Mouse (Mus musculus) forebrain, embryonic 13.5 days (tissue): ENCODE measurements around the gene Cobll1. TPM values are rescaled to one million over a fixed set of nuclear protein-coding genes. Genes with fewer than 3 reads are reported as not detected.
"Not testable (repeated sequence)": the region's sequence is repeated elsewhere in the genome, so short reads cannot be mapped to it uniquely, and the experiment has no call there.

ENCODE experiments used
- ATAC-seq: fragments of 200-750 bp; cut with Nextera tagmentation; 2 replicates; pipeline ENCODE4 v1.8.0; 2017
- H3K27ac ChIP-seq: fragments of 300-500 bp; sonication (generic); 2 replicates; pipeline ENCODE4 v1.5.1; 2015; ENCODE audit warnings: inconsistent platforms, mild to moderate bottlenecking, moderate library complexity
- H3K27me3 ChIP-seq: fragments of 300-500 bp; sonication (generic); 2 replicates; pipeline ENCODE4 v1.6.1; 2015; ENCODE audit warnings: mild to moderate bottlenecking, inconsistent platforms
- H3K36me3 ChIP-seq: fragments of 300-500 bp; sonication (generic); 2 replicates; pipeline ENCODE4 v1.6.1; 2015; ENCODE audit warnings: mild to moderate bottlenecking, inconsistent platforms; ENCODE audit not compliant: poor library complexity, severe bottlenecking
- H3K4me1 ChIP-seq: fragments of 300-500 bp; sonication (generic); 2 replicates; pipeline ENCODE4 v1.6.1; 2015; ENCODE audit warnings: inconsistent platforms
- H3K4me2 ChIP-seq: fragments of 300-500 bp; sonication (generic); 2 replicates; pipeline ENCODE4 v1.6.1; 2015; ENCODE audit warnings: inconsistent platforms, mild to moderate bottlenecking, moderate library complexity
- H3K4me3 ChIP-seq: fragments of 300-500 bp; sonication (generic); 2 replicates; pipeline ENCODE4 v1.5.1; 2015; ENCODE audit warnings: mild to moderate bottlenecking, inconsistent platforms
- H3K9ac ChIP-seq: fragments of 300-500 bp; sonication (generic); 2 replicates; pipeline ENCODE4 v1.6.1; 2015; ENCODE audit warnings: mild to moderate bottlenecking, inconsistent platforms
- H3K9me3 ChIP-seq: fragments of 300-500 bp; sonication (generic); replicated peaks from 2 replicates; pipeline ENCODE4 v1.6.1; 2016; ENCODE audit warnings: inconsistent platforms
- WGBS: fragments of 180-500 bp; shearing (Covaris S2); methylation state at CpG from one replicate; pipeline ENCODE4 v1.1.7; 2015; 5-methylcytosine and 5-hydroxymethylcytosine counted together
- polyA plus RNA-seq: library from polyadenylated mRNA; unstranded; fragments of >200 nt; fragmentation: Nextera tagmentation; extraction: Ambion mirVana; gene quantifications from 2 replicates; pipeline ENCODE4 v1.2.1, GENCODE M21; 2015

Gene Cobll1
- polyA plus RNA-seq = 2.2 and 2.7 TPM in 2 replicates

DNA sequence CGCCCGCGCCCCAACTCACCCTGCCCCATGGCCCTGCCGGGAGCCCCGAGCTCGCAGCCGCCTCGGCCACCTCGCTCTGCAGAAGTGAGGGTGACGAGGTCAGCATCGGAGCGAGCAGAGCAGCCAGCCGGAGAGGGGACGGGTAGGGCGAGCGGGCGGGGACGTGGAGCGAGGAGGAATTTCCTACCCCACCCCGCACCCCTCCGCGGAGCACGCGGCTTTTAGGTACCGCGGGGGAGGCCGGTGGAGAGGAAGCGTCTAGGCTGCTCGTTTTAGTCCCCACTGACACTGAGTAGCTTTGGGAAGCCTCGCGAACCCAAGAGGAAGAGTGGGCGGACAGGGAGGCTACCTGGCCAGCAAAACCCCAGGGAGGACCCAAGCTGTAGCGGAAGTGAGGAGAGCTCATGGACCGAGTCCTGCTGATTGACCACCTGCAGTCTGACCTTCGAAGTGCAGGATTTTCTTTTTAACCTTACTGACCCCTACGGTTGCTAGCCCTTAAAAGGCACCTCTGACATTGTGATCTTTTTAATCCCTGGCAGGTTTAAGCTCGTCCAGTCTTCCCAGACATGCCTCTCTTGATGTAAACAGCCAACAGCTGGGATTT lies at the start of gene Cobll1:
Gene Cobll1, minus strand, starts transcription at position 440 of the 607 bp plus-strand sequence.
- Histone ChIP-seq H3K9ac (peak within 1 kb of the TSS; percentile 76), H3K27me3 (peaks cover 13% of the 10 kb centered on the region; the same call in 1 of the 2 replicates), H3K4me3 (peak within 1 kb of the TSS; percentile 74), H3K36me3 (no peaks in the 10 kb centered on the region), H3K4me2 (peak within 1 kb of the TSS; percentile 97), H3K9me3 (no peaks in the 10 kb centered on the region), H3K27ac (peak within 1 kb of the TSS; percentile 65; the same call in 1 of the 2 replicates), H3K4me1 (peaks cover 14% of the 10 kb centered on the region; the same call in 1 of the 2 replicates)
- under 1% methylated on average over 37 of the region's 37 CpGs for WGBS
- no peak; the same call in 1 of the 2 replicates for ATAC-seq

DNA sequence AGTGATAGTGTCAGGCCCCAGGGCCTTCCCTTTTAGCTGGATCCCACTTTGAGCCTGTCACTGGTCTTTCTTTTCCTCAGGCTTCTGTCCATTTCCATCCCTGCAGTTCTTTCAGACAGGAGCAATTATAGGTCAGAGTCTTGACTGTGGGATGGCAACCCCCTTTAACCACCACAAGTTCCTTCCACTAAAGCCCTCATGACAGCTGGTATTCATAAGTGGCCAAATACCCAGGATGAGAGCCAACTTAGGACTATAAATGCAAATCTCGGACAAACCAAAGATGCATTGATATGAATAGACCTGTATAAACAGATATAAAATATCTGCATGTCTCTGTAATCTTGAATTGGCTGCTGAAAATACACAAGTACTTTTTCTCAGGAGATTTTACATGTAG lies 49.5 kb upstream of the Cobll1 start:
- no peaks in the 10 kb centered on the region for H3K27me3 ChIP-seq
- 86% methylated on average over 1 of the region's 1 CpGs for WGBS

DNA sequence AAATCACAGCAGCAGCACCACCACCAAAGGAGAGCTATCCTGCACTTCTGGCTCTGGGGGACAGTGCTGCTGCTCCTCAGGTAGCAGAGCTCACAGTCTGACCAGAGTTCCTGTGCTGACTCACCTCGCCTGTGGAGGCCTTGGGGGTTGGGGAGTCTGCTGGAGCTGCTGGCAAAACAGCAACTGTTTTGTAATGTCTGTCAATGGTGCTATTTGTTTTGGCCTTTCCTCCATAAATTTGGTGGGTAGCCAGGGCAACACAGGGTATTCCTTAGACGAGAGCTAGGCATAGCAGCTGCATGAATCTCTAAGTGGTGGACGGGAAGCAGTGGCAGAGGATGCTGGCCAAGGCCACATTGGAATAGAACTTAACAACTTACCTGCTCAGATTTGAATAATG lies 46.2 kb upstream of the Cobll1 start:
- 37% methylated on average over 3 of the region's 3 CpGs for WGBS
- Histone ChIP-seq H3K27ac (no peak overlapping the region), H3K9ac (no peak overlapping the region), H3K4me2 (no peak overlapping the region), H3K4me1 (0 out of 2 replicates have a peak, but pooled peaks cover 5% of the 10 kb centered on the region), H3K36me3 (no peaks in the 10 kb centered on the region), H3K27me3 (no peaks in the 10 kb centered on the region), H3K9me3 (no peaks in the 10 kb centered on the region), H3K4me3 (no peak overlapping the region)
- no peak; the same call in 1 of the 2 replicates for ATAC-seq

More for the DNA sequence above, 49.5 kb upstream of the Cobll1 start:
- no peak for ATAC-seq
- Histone ChIP-seq H3K27ac (no peak overlapping the region), H3K9ac (no peak overlapping the region), H3K36me3 (no peaks in the 10 kb centered on the region), H3K9me3 (no peaks in the 10 kb centered on the region), H3K4me2 (no peak overlapping the region), H3K4me3 (no peak overlapping the region), H3K4me1 (0 out of 2 replicates have a peak, but pooled peaks cover 5% of the 10 kb centered on the region)

DNA sequence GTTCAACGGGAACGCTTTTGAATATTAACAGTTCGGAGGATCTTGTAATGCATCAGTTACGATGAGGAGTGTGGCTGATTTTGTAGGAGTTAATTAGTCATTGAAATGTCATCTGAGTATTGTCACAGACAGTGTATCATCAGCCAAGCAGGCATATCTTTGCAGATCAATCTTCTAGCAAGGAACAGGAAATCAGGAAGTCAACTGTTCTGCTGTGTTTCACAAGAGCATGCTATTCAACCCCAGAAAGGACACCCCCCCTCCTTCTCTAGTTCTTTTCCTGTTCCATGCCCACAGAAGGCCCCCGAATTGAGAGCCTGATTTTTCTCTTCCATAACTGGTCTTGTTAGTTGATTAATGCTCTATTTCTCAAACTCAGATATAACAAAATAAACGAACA lies 43.8 kb upstream of the Cobll1 start:
- H3K4me1 ChIP-seq = peaks cover 18% of the 10 kb centered on the region
- no peak overlapping the region for H3K4me3 ChIP-seq
- no peak overlapping the region for H3K4me2 ChIP-seq
- ATAC-seq = no peak
- no peaks in the 10 kb centered on the region for H3K36me3 ChIP-seq
- no peaks in the 10 kb centered on the region for H3K9me3 ChIP-seq
- H3K27ac ChIP-seq = no peak overlapping the region
- 86% methylated on average over 6 of the region's 6 CpGs for WGBS
- no peaks in the 10 kb centered on the region for H3K27me3 ChIP-seq
- no peak overlapping the region for H3K9ac ChIP-seq

DNA sequence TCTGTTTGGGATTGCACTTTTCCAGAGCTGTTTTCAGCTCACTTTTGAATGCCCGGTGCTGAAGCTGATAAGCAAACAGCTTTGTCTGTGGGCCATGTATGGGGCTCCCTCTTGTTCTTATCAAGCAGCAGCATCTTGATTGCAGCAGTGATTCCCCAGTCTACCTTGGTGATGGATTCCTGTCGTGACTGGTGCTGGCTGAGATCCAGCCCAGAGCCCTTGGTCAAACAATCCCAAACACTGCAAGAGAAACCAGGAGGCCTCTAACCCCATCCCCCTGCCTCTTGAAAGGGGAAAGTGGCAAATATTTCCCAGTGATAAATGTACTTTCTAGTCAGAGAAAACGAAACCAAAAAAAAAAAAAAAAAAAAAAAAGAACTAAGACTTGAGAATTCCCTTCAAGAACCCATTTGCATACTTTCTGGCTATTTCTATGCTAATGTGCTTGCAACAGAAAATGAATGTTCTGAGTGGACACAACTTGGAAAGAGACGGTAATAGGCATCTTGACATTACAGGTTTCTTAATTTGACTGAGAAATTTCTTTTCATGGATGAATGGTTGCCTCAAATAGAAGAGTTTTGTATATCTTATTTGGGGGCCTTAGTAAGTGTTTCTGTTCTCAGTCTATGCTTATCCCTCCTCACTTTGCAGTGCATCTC lies 40.0 kb upstream of the Cobll1 start:
- no peak for ATAC-seq
- H3K4me2 ChIP-seq = no peak overlapping the region
- no peak overlapping the region for H3K4me3 ChIP-seq
- H3K36me3 ChIP-seq = no peaks in the 10 kb centered on the region
- no peak overlapping the region for H3K9ac ChIP-seq
- no peaks in the 10 kb centered on the region for H3K9me3 ChIP-seq
- 22% methylated on average over 4 of the region's 4 CpGs for WGBS
- H3K27ac ChIP-seq = no peak overlapping the region
- no peaks in the 10 kb centered on the region for H3K27me3 ChIP-seq
- H3K4me1 ChIP-seq = peaks cover 17% of the 10 kb centered on the region

DNA sequence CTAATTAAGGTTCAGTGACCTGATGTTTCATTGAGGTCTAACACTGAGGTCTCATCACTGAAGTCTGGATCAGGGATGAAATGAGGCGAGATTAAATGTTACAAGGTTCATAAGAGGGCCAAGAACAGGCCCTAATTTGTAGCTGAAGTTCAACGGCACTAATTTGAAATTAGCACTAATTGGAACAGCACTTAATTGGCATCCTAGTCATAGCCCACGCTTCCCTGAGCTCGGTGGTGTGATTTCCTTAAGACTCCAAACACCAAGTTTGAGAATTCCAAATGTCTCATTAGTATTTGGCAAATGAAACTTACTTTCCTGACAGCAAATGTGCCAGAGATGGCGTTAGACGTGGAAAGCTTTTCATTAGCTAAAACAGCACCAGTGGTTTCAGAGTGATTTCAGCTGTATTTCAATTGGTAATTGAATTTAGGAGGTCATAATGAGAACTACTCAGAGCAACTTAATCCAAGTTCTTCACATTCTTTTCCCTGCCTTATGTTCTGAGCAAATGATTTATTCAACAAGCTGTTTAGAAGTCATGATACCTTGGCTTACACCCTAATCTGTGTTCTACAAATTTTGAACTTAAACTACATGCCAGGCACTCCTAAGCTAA lies 36.3 kb upstream of the Cobll1 start:
- H3K27ac ChIP-seq = no peak overlapping the region
- H3K9ac ChIP-seq = no peak overlapping the region
- H3K27me3 ChIP-seq = no peaks in the 10 kb centered on the region
- H3K36me3 ChIP-seq = no peaks in the 10 kb centered on the region
- H3K4me3 ChIP-seq = no peak overlapping the region
- ATAC-seq = peak; percentile 94
- 23% methylated on average over 6 of the region's 6 CpGs for WGBS
- H3K9me3 ChIP-seq = no peaks in the 10 kb centered on the region
- peaks cover 17% of the 10 kb centered on the region for H3K4me1 ChIP-seq
- H3K4me2 ChIP-seq = no peak overlapping the region

DNA sequence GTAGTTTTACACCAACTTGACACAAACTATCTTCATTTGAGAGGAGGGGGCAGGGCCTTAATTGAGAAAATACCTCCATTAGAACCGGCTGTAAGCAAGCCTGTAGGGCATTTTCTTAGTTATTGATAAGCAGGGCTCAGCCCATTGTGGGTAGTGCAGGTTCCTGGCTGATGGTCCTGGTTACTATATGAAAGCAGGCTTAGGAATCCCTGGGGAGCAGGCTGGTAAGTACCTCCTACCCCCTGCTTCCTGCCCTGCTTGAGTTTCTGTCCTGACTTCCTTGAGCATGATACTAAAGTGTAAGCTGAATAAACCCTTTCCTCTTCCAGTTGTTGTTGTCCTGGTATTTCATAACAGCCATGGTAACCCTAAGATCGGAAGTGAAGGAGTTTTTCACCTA lies 34.7 kb upstream of the Cobll1 start:
- Histone ChIP-seq H3K9me3 (no peaks in the 10 kb centered on the region), H3K27ac (no peak overlapping the region), H3K9ac (no peak overlapping the region), H3K4me3 (no peak overlapping the region), H3K4me1 (peaks cover 7% of the 10 kb centered on the region), H3K4me2 (no peak overlapping the region), H3K27me3 (no peaks in the 10 kb centered on the region), H3K36me3 (no peaks in the 10 kb centered on the region)
- WGBS = 47% methylated on average over 2 of the region's 2 CpGs
- no peak for ATAC-seq

DNA sequence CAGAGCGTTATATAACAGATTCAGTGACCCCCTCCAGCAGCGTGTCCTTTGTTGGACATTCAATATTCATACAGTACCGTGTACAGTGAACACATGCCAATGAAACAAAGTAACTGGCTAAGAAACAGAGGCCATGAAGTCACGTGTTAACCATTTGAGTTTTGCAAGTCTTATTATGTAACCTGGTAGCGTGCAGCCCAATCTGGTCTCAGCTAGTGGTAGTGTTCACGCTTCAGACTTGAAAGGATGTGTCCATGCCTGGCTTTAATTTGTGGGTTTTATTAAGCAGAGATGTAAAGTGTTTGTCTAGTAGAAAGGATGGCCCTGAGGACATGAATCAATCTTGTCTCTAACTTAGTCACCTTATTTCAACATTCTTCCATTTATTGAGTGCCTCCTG lies 29.5 kb upstream of the Cobll1 start:
- H3K4me1 ChIP-seq = 0 out of 2 replicates have a peak, but pooled peaks cover 7% of the 10 kb centered on the region
- H3K4me2 ChIP-seq = no peak overlapping the region
- H3K27me3 ChIP-seq = no peaks in the 10 kb centered on the region
- H3K9ac ChIP-seq = no peak overlapping the region
- no peaks in the 10 kb centered on the region for H3K9me3 ChIP-seq
- H3K4me3 ChIP-seq = no peak overlapping the region
- 90% methylated on average over 6 of the region's 6 CpGs for WGBS
- no peaks in the 10 kb centered on the region for H3K36me3 ChIP-seq
- no peak overlapping the region for H3K27ac ChIP-seq
- no peak for ATAC-seq

DNA sequence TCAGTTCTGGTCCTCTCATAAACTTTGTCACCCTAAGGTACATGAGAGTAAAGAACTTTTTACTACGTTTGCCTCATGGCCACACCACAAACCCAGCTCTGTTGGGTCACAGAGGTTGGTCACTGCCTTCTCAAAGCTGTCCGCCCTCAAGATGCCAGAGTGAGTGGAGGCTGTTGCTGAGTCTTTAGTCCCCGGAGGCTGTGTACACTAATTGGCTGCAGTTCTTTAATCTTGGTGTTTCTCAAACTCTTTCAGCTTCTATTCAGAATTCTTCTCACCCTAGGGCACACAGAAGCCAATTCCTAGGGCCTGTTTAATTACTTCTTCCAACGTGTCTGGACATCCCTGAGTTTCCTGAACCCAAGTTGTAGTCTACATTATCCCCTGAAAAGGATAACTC lies 28.6 kb upstream of the Cobll1 start:
- 14% methylated on average over 4 of the region's 4 CpGs for WGBS
- H3K27ac ChIP-seq = no peak overlapping the region
- no peak overlapping the region for H3K4me3 ChIP-seq
- H3K36me3 ChIP-seq = no peaks in the 10 kb centered on the region
- no peaks in the 10 kb centered on the region for H3K27me3 ChIP-seq
- ATAC-seq = 0 out of 2 replicates have a peak, but pooled peaks have one; percentile 21
- H3K9ac ChIP-seq = no peak overlapping the region
- H3K4me2 ChIP-seq = no peak overlapping the region
- 0 out of 2 replicates have a peak, but pooled peaks cover 7% of the 10 kb centered on the region for H3K4me1 ChIP-seq
- H3K9me3 ChIP-seq = no peaks in the 10 kb centered on the region

DNA sequence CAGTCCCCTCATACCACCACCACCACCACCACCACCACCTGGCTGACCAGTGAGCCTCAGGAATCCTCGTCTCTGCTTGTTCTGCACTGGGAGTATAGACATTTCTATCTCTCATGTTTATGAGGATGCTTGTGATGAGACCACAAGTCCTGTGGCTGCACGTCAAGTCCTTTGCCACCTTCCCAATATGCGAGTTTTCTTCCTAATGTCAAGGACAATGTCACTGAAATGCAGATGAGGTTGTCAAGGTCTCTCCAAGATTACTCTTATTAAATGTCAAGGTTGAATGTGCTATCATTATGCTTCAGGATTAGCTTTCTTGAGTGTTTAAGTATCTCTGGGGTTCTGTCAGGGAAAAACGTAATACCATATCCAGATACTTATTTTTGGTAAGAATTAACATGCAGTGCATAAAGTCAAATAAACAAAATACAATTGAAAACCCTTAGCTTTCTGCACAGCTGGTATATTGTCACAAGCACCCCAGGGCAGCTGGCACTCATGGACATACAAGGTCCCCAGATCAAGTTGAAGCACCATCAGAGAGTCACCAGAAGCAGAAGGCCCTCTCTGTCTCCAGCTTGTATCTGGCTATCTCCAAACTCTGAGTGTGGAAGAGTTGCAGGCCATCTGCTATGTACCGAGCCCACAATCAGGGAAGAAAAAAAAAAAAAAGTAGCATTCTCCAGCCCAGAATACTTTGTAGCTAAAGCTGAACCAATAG lies 27.5 kb upstream of the Cobll1 start:
- no peak for ATAC-seq
- Histone ChIP-seq H3K9me3 (no peaks in the 10 kb centered on the region), H3K27me3 (no peaks in the 10 kb centered on the region), H3K9ac (no peak overlapping the region), H3K4me1 (0 out of 2 replicates have a peak, but pooled peaks cover 7% of the 10 kb centered on the region), H3K4me3 (no peak overlapping the region), H3K36me3 (no peaks in the 10 kb centered on the region), H3K4me2 (no peak overlapping the region), H3K27ac (no peak overlapping the region)
- 86% methylated on average over 5 of the region's 5 CpGs for WGBS

DNA sequence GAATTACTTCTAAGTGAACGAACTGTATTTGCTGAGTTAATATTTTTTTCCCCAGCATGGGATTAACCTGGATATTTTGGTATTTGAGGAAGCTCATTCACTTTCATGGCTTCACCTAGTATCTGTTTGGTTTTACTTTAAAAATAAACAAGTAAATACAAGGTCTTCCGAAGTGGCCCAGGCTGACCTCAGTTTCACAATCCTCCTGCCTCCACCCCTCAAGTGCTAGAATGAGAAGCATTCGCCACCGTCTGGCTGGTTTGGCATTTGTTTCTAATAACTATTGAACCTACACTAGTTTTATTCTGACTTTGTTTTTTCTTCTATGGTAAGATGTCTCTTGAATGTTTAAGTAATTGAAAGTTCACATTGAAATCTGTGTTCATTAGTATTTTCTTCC lies 23.0 kb upstream of the Cobll1 start:
- Histone ChIP-seq H3K9ac (no peak overlapping the region), H3K36me3 (no peaks in the 10 kb centered on the region), H3K9me3 (no peaks in the 10 kb centered on the region), H3K4me2 (no peak overlapping the region), H3K27me3 (no peaks in the 10 kb centered on the region), H3K4me1 (no peaks in the 10 kb centered on the region), H3K4me3 (no peak overlapping the region), H3K27ac (no peak overlapping the region)
- ATAC-seq = no peak
- WGBS = 79% methylated on average over 4 of the region's 4 CpGs

DNA sequence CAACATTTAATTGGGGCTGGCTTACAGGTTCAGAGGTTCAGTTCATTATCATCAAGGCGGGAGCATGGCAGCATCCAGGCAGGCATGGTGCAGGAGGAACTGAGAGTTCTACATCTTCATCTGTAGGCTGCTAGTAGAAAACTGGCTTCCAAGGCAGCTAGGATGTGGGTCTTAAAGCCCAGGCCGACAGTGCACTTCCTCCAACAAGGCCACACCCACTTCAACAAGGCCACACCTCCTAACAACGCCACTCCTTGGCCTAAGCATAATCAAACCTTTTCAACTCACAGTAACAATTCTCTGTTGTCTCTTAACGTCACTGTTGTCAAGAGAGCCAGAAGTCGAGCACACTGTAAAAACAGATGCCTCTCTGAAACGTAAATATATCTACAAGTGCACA lies 21.6 kb upstream of the Cobll1 start:
- H3K4me3 ChIP-seq, H3K4me1 ChIP-seq, H3K36me3 ChIP-seq, H3K9me3 ChIP-seq, H3K4me2 ChIP-seq, H3K9ac ChIP-seq, ATAC-seq, H3K27ac ChIP-seq, H3K27me3 ChIP-seq: not testable (repeated sequence)
- WGBS = 75% methylated on average over 6 of the region's 6 CpGs
